In genomic region chr4:146173378-146174226, GRCm38 (mm10) we compare ENCODE assay signal across 9 mouse cellular contexts. TPM values are rescaled to one million over a fixed set of nuclear protein-coding genes. Genes with fewer than 3 reads are reported as not detected.
DNase-seq lines count a peak whose midpoint lies in the region; ATAC-seq and TF ChIP-seq lines count a peak whose summit lies in the region.
"Not testable (repeated sequence)": the region's sequence is repeated elsewhere in the genome, so short reads cannot be mapped to it uniquely, and the experiment has no call there.
"Had no signal": no experiment of that assay in that cellular context is flagged by ENCODE, and none has a peak within 500 bp of the region (broad histone marks: within the 10 kb centered on the region; RNA-seq: fewer than 3 reads in every experiment).

No protein-coding gene starts in this region.

- not testable (repeated sequence) for H3K4me3 ChIP-seq in embryonic facial prominence, embryonic 11.5 days (ENCODE audit: low read depth, low read length); hindbrain, postnatal 0 days (ENCODE audit: low read length)

- not testable (repeated sequence) for H3K9me3 ChIP-seq in embryonic facial prominence, embryonic 11.5 days (replicated peaks; ENCODE audit: control insufficient read depth, low read length); hindbrain, postnatal 0 days (ENCODE audit: low read length)

- not testable (repeated sequence) for H3K4me2 ChIP-seq in embryonic facial prominence, embryonic 11.5 days (ENCODE audit: low read depth, low read length); hindbrain, postnatal 0 days (ENCODE audit: low read depth, low read length)

- intact Hi-C loops in left cerebral cortex, postnatal 25 days (cut with DNase I), result not testable (repeated sequence)

- not testable (repeated sequence) for H3K9ac ChIP-seq in embryonic facial prominence, embryonic 11.5 days (replicated peaks; ENCODE audit: low read length); hindbrain, postnatal 0 days (replicated peaks; ENCODE audit: low read length)

- not testable (repeated sequence) for H3K36me3 ChIP-seq in embryonic facial prominence, embryonic 11.5 days (replicated peaks; ENCODE audit: control insufficient read depth, insufficient read depth, low read depth, low read length); hindbrain, postnatal 0 days (ENCODE audit: insufficient read depth, low read length)

- DNase-seq in T-cell, adult 2 months (ENCODE audit: low spot score), result peak; percentile 17
- DNase-seq in embryonic facial prominence, embryonic 11.5 days (ENCODE audit: low spot score), result not testable (repeated sequence)
- peak; percentile 12 to 13 for DNase-seq in heart, adult 18-20 months
- peak; percentile 1 for DNase-seq in hindbrain, postnatal 0 days (ENCODE audit: low spot score)
- peak; percentile 4 to 22 for DNase-seq in left cerebral cortex, postnatal 25 days (ENCODE audit: low spot score in 2 of 2)
- DNase-seq in lung, postnatal 10 days, result peak; percentile 29
- DNase-seq in retina, postnatal 1 day, result peak; percentile 1
- DNase-seq in urinary bladder, postnatal 10 days (ENCODE audit: low spot score), result peak; percentile 25

- H3K4me1 ChIP-seq in embryonic facial prominence, embryonic 11.5 days (ENCODE audit: control insufficient read depth, insufficient read depth, low read length); hindbrain, postnatal 0 days (ENCODE audit: insufficient read depth, low read length): not testable (repeated sequence)

- 68% methylated on average over 3 of the region's 4 CpGs for WGBS in embryonic facial prominence, embryonic 11.5 days
- 56% methylated on average over 3 of the region's 4 CpGs for WGBS in hindbrain, postnatal 0 days

- not testable (repeated sequence) for H3K27me3 ChIP-seq in embryonic facial prominence, embryonic 11.5 days (ENCODE audit: control insufficient read depth, insufficient read depth, low read length); hindbrain, postnatal 0 days (ENCODE audit: insufficient read depth, low read length)

- not testable (repeated sequence) for TF ChIP-seq CTCF in hindbrain, postnatal 0 days (IDR thresholded peaks at IDR 0.05; ENCODE audit: low read depth)

- ATAC-seq in embryonic facial prominence, embryonic 11.5 days (replicated peaks; ENCODE audit: insufficient number of reproducible peaks, low FRiP score, low TSS enrichment, low read depth), result 0 out of 2 replicates have a peak, but pooled peaks have one; percentile 76
- ATAC-seq in hindbrain, postnatal 0 days, result peak; percentile 70; the same call in 1 of the 2 replicates

- H3K27ac ChIP-seq in embryonic facial prominence, embryonic 11.5 days (replicated peaks; ENCODE audit: low read depth, low read length); hindbrain, postnatal 0 days: not testable (repeated sequence)

RNA-seq across cellular contexts. Expression of gene Zfp600, which starts 17.0 kb away (rescaled TPM):
- not detected in 2 replicates for polyA plus RNA-seq in embryonic facial prominence, embryonic 11.5 days (2014; fragmentation: Nextera tagmentation; extraction: Ambion mirVana)
- under 1 TPM in 1 of 2 experiments, not detected in 1; 0.05 TPM for total RNA-seq in heart, adult 18-20 months (2021)
- total RNA-seq in hindbrain, postnatal 0 days (2014; rRNA removed), result 0.21 TPM in 1 of 2 replicates, not detected in the other
- not detected in 2 replicates for polyA plus RNA-seq in hindbrain, postnatal 0 days (2015; fragmentation: Nextera tagmentation; extraction: Ambion mirVana)
- total RNA-seq in left cerebral cortex, postnatal 25 days (2021), result not detected
- polyA plus RNA-seq: midbrain, embryonic 16.5 days had no signal
